Mouse (Mus musculus) gastrocnemius, adult 2 months (tissue): ENCODE data around the gene Gm8297. TPM values are rescaled to one million over a fixed set of nuclear protein-coding genes. Genes with fewer than 3 reads are reported as not detected.
"Not testable (repeated sequence)": the region's sequence is repeated elsewhere in the genome, so short reads cannot be mapped to it uniquely, and the experiment has no call there.

Experiments used
- DNase-seq: peaks from one replicate; pipeline ENCODE4 v3.0.0; 2022
- H3K27ac ChIP-seq: fragments of 200-600 bp; 2 replicates; pipeline ENCODE4 v1.8.1; 2022; ENCODE audit warnings: mild to moderate bottlenecking
- H3K4me3 ChIP-seq: fragments of 200-600 bp; 2 replicates; pipeline ENCODE4 v1.8.1; 2022; ENCODE audit warnings: mild to moderate bottlenecking, moderate library complexity
- intact Hi-C: fragments of 180-260 bp; cut with DNase I; formaldehyde crosslinking; loops from one replicate; pipeline ENCODE4 v1.15.1; 2025
- long read RNA-seq, 2 experiments: library from polyadenylated mRNA; stranded (forward); transcript quantifications; one replicate each; pipeline ENCODE4 v2.0.0; 2021
- total RNA-seq, 2 experiments: library from RNA; stranded (reverse); gene quantifications; 2 replicates each; pipeline ENCODE4 v1.2.3; 2021

The Gm8297 gene
- not detected for total RNA-seq
- long read RNA-seq, experiment 1: 0 reads
- long read RNA-seq, experiment 2: 0 reads

DNA sequence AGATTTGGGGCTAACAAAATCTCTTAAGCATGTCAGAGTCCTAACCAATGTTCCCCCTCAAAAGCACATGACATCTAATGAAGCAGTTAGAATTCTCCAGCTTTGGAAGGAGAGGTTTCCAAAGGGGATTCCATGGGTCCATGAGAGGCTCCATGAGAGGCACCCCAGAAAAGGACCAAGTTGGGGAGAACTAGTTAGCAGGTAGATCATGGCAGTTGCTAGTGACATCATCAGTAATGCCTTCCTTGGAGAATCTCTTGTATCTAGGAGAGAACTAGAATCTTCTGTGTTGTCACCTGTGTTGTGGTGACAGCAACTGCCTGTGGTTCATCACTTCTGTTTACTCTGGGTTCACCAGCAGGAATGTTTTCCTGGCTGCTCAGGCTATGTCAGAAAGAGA is at the start of gene Gm8297:
Gm8297 (plus strand) TSS at position 301 of the 400 bp plus-strand sequence.
- H3K4me3 ChIP-seq, intact Hi-C loops, DNase-seq, H3K27ac ChIP-seq: not testable (repeated sequence)

DNA sequence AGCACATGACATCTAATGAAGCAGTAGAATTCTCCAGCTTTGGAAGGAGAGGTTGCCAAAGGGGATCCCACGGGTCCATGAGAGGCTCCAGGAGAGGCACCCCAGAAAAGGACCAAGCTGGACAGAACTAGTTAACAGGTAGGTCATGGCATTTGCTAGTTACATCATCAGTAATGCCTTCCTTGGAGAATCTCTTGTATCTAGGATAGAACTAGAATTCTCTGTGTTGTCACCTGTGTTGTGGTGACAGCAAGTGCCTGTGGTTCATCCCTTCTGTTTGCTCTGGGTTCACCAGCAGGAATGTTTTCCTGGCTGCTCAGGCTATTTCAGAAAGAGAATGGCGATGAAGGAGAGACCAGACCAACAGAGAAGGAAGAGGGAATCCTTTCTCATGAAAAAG is 31.9 kb downstream of the Gm8297 start, which contains the start of gene Gm3298:
Gm3298 (plus strand) TSS at position 301 of the 400 bp plus-strand sequence.
- H3K4me3 ChIP-seq, intact Hi-C loops, DNase-seq, H3K27ac ChIP-seq: not testable (repeated sequence)

Other genes starting within 250 kb of the Gm8297 start
- gene Gm9602, start 207.6 kb upstream of the Gm8297 start, total RNA-seq: not detected
- gene Gm3269, start 145.8 kb upstream of the Gm8297 start, total RNA-seq: not detected
- gene Gm3264, start 128.4 kb upstream of the Gm8297 start, total RNA-seq: under 1 TPM in 1 of 2 experiments, not detected in 1; 0.84 TPM
- not detected for gene Gm3278, start 91.5 kb upstream of the Gm8297 start, total RNA-seq
- not detected for gene Gm3298, start 32.0 kb downstream of the Gm8297 start, total RNA-seq
- gene 4930555G01Rik, start 66.7 kb downstream of the Gm8297 start, total RNA-seq: under 1 TPM in 1 of 2 experiments, not detected in 1; 0.11 TPM
- gene Gm8281, start 87.1 kb downstream of the Gm8297 start, total RNA-seq: under 1 TPM in 1 of 2 experiments, not detected in 1; 0.25 TPM
- gene Gm8279, start 147.6 kb downstream of the Gm8297 start, total RNA-seq: not detected
- not detected for gene Gm3317, start 180.6 kb downstream of the Gm8297 start, total RNA-seq
- not detected for gene Gm8271, start 201.9 kb downstream of the Gm8297 start, total RNA-seq